Mouse (Mus musculus) MEL (cell line): ENCODE results near the gene Gm28635.

ENCODE experiments used
- CHD1 ChIP-seq: IDR thresholded peaks from 2 replicates; pipeline ENCODE4 v1.6.1; 2012; ENCODE audit warnings: low read depth, mild to moderate bottlenecking, inconsistent platforms, low read length, improper control_type of control experiment
- CHD2 ChIP-seq: IDR thresholded peaks from 2 replicates; pipeline ENCODE4 v1.6.1; 2011; ENCODE audit warnings: low read length, improper control_type of control experiment
- CTCF ChIP-seq, 3 experiments: IDR thresholded peaks in 2 of 3; conservative IDR thresholded peaks in 1 of 3; 2 replicates each; pipeline ENCODE4 v1.5.1; 2011 to 2012; ENCODE audit warnings: low read length in 3 of 3, low read depth in 2 of 3, mild to moderate bottlenecking in 2 of 3, improper control_type of control experiment in 1 of 3, inconsistent platforms in 1 of 3, mixed read lengths in 1 of 3, moderate library complexity in 1 of 3; ENCODE audit not compliant: control insufficient read depth in 1 of 3, insufficient read depth in 1 of 3, poor library complexity in 1 of 3, severe bottlenecking in 1 of 3
- E2F4 ChIP-seq: IDR thresholded peaks from 2 replicates; pipeline ENCODE4 v1.6.1; 2011; ENCODE audit warnings: low read depth, low read length, improper control_type of control experiment, borderline replicate concordance
- EP300 ChIP-seq, 2 experiments: IDR thresholded peaks; 2 replicates each; pipeline ENCODE4 v1.6.1; 2011; ENCODE audit warnings: improper control_type of control experiment in 2 of 2, low read length in 2 of 2, low read depth in 1 of 2, mild to moderate bottlenecking in 1 of 2
- GATA1 ChIP-seq: IDR thresholded peaks from 2 replicates; pipeline ENCODE4 v1.6.1; 2011; ENCODE audit warnings: low read depth, low read length, improper control_type of control experiment
- KAT2A ChIP-seq: conservative IDR thresholded peaks from 2 replicates; pipeline ENCODE4 v1.6.1; 2012; ENCODE audit warnings: low read depth, low read length, improper control_type of control experiment, inconsistent platforms
- NELFE ChIP-seq: IDR thresholded peaks from 2 replicates; pipeline ENCODE4 v1.6.1; 2011; ENCODE audit warnings: low read depth, low read length, improper control_type of control experiment
- POLR2A ChIP-seq, 2 experiments: IDR thresholded peaks; 2 replicates each; pipeline ENCODE4 v1.6.1; 2011 to 2012; ENCODE audit warnings: low read length in 2 of 2, mild to moderate bottlenecking in 2 of 2, control low read depth in 1 of 2, improper control_type of control experiment in 1 of 2, low read depth in 1 of 2, moderate library complexity in 1 of 2; ENCODE audit not compliant: control insufficient read depth in 1 of 2, insufficient read depth in 1 of 2, poor library complexity in 1 of 2
- POLR2AphosphoS5 ChIP-seq: IDR thresholded peaks from 2 replicates; pipeline ENCODE4 v1.6.1; 2012; ENCODE audit warnings: low read depth, borderline replicate concordance, mild to moderate bottlenecking, inconsistent platforms, low read length, moderate library complexity, mixed read lengths
- TAL1 ChIP-seq: IDR thresholded peaks from 2 replicates; pipeline ENCODE4 v1.6.1; 2012; ENCODE audit warnings: mild to moderate bottlenecking, inconsistent platforms, low read length, moderate library complexity, mixed read lengths
- TBP ChIP-seq: IDR thresholded peaks from 2 replicates; pipeline ENCODE4 v1.8.0; 2011; ENCODE audit warnings: low read depth, low read length, improper control_type of control experiment
- USF1 ChIP-seq: IDR thresholded peaks from 2 replicates; pipeline ENCODE4 v1.6.1; 2014; ENCODE audit warnings: low read depth, mild to moderate bottlenecking, inconsistent platforms, low read length, improper control_type of control experiment, moderate library complexity
- ZKSCAN1 ChIP-seq: IDR thresholded peaks from 2 replicates; pipeline ENCODE4 v1.6.1; 2012; ENCODE audit warnings: low read depth, mild to moderate bottlenecking, inconsistent platforms, low read length, improper control_type of control experiment, moderate library complexity

DNA sequence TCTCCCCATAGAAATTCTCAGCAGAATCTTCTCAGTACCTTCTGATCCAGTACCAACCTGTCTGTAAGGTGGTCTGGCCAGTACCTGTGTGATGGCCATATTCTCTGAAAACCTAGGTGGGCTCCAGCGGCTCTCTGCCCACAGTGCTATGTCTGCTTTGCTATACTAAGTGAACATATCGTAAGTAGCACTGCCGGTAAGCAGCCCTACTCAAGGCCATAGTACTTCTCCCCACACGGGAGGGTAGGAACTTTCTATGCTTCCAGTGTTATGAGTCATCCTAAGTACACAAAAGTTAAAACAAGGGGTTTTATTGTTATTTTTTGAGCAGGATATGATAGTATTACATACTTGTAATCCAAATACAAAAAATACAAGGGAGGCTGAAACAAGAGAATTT, 43.8 kb downstream of the Gm28635 start:
- TF ChIP-seq CHD2 (no peak), KAT2A (no peak), CTCF (IDR thresholded peaks at IDR 0.05 in 2 of 3, conservative IDR thresholded peaks at IDR 0.05 in 1 of 3; ENCODE audit: control insufficient read depth in 1 of 3, insufficient read depth in 1 of 3, low read depth in 2 of 3, low read length in 3 of 3, poor library complexity in 1 of 3, severe bottlenecking in 1 of 3) (no peak), POLR2A (IDR thresholded peaks at IDR 0.05; ENCODE audit: control insufficient read depth in 1 of 2, insufficient read depth in 1 of 2, low read depth in 1 of 2, low read length in 2 of 2, poor library complexity in 1 of 2) (no peak), USF1 (no peak), E2F4 (no peak), TAL1 (no peak), TBP (no peak), NELFE (no peak), POLR2AphosphoS5 (no peak), EP300 (IDR thresholded peaks at IDR 0.05; ENCODE audit: low read depth in 1 of 2, low read length in 2 of 2) (no peak), GATA1 (no peak), ZKSCAN1 (no peak), CHD1 (no peak)
